Mouse (Mus musculus) neural tube, embryonic 15.5 days (tissue): ENCODE results near the gene Fbxw21. TPM values are rescaled to one million over a fixed set of nuclear protein-coding genes. Genes with fewer than 3 reads are reported as not detected.

Experiments
- ATAC-seq: fragments of 200-750 bp; cut with Nextera tagmentation; 2 replicates; pipeline ENCODE4 v1.8.0; 2017; ENCODE audit warnings: mild to moderate bottlenecking, moderate TSS enrichment, moderate library complexity; ENCODE audit not compliant: low FRiP score
- H3K27ac ChIP-seq: fragments of 300-500 bp; sonication (generic); replicated peaks from 2 replicates; pipeline ENCODE4 v1.5.1; 2015; ENCODE audit warnings: mild to moderate bottlenecking, inconsistent platforms
- H3K27me3 ChIP-seq: fragments of 300-500 bp; sonication (generic); replicated peaks from 2 replicates; pipeline ENCODE4 v1.6.1; 2015; ENCODE audit warnings: inconsistent platforms
- H3K36me3 ChIP-seq: fragments of 300-500 bp; sonication (generic); 2 replicates; pipeline ENCODE4 v1.6.1; 2015; ENCODE audit warnings: inconsistent platforms
- H3K4me1 ChIP-seq: fragments of 300-500 bp; sonication (generic); 2 replicates; pipeline ENCODE4 v1.6.1; 2015; ENCODE audit warnings: inconsistent platforms
- H3K4me2 ChIP-seq: fragments of 300-500 bp; sonication (generic); 2 replicates; pipeline ENCODE4 v1.6.1; 2015; ENCODE audit warnings: inconsistent platforms, mild to moderate bottlenecking, moderate library complexity
- H3K4me3 ChIP-seq: fragments of 300-500 bp; sonication (generic); replicated peaks from 2 replicates; pipeline ENCODE4 v1.5.1; 2015; ENCODE audit warnings: mild to moderate bottlenecking, inconsistent platforms
- H3K9ac ChIP-seq: fragments of 300-500 bp; sonication (generic); replicated peaks from 2 replicates; pipeline ENCODE4 v1.6.1; 2015; ENCODE audit warnings: mild to moderate bottlenecking, inconsistent platforms
- H3K9me3 ChIP-seq: fragments of 300-500 bp; sonication (generic); replicated peaks from 2 replicates; pipeline ENCODE4 v1.6.1; 2016; ENCODE audit warnings: inconsistent platforms
- WGBS: fragments of 180-500 bp; shearing (Covaris S2); methylation state at CpG from one replicate; pipeline ENCODE4 v1.1.7; 2015; ENCODE audit warnings: mixed read lengths; 5-methylcytosine and 5-hydroxymethylcytosine counted together
- polyA plus RNA-seq: library from polyadenylated mRNA; unstranded; fragments of >200 nt; fragmentation: Nextera tagmentation; extraction: Ambion mirVana; gene quantifications from 2 replicates; pipeline ENCODE4 v1.2.1, GENCODE M21; 2015

The Fbxw21 gene
- polyA plus RNA-seq, 1 experiment from 2014 or later: not detected

DNA sequence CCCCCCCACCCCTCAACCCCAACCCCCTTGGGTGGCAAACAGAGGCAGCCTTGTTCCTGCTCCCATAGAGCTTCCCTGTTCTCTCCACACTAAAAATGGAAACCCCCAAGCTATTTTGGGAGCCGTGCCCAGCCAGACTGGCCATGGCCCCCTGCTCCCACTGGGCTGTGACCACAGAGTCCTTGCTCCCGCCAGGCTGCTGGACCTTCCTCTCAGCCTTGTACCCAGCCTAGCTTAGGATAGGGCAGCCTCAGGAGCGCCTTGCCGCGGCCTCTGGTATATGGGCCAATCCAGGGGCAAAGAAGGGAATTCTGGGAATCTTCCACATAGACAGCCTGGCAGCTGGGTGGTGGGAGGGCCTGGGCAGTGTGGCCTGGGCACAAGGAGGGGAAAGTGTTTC, 64.0 kb downstream of the Fbxw21 start:
- ATAC-seq: no peak
- Histone ChIP-seq H3K4me1 (peaks cover 67% of the 10 kb centered on the region), H3K27me3 (no peaks in the 10 kb centered on the region)

GRCm38 (mm10) chr9:109097291-109097690, 64.5 kb downstream of the Fbxw21 start:
- Histone ChIP-seq H3K36me3 (peaks cover 4% of the 10 kb centered on the region; the same call in 1 of the 2 replicates), H3K27ac (peak overlapping the region; percentile 97), H3K4me1 (peaks cover 63% of the 10 kb centered on the region), H3K4me2 (peak overlapping the region; percentile 71), H3K9me3 (no peaks in the 10 kb centered on the region), H3K9ac (peak overlapping the region; percentile 79), H3K4me3 (peak overlapping the region; percentile 82), H3K27me3 (no peaks in the 10 kb centered on the region)
- no peak for ATAC-seq
- 7% methylated on average over 6 of the region's 6 CpGs for WGBS

More for the DNA sequence above, 64.0 kb downstream of the Fbxw21 start:
- peak overlapping the region; percentile 82 for H3K4me3 ChIP-seq
- 0 out of 2 replicates have a peak overlapping the region, but pooled peaks have one; percentile 14 for H3K9ac ChIP-seq
- H3K36me3 ChIP-seq: peaks cover 10% of the 10 kb centered on the region; the same call in 1 of the 2 replicates
- whole genome bisulfite sequencing: 44% methylated on average over 5 of the region's 5 CpGs
- H3K27ac ChIP-seq: peak overlapping the region; percentile 97
- H3K4me2 ChIP-seq: peak overlapping the region; percentile 71
- H3K9me3 ChIP-seq: no peaks in the 10 kb centered on the region

GRCm38 (mm10) chr9:109096856-109097255, 65.0 kb downstream of the Fbxw21 start:
- 7% methylated on average over 6 of the region's 6 CpGs for WGBS
- ATAC-seq: no peak
- H3K4me2 ChIP-seq: peak overlapping the region; percentile 71
- peaks cover 4% of the 10 kb centered on the region; the same call in 1 of the 2 replicates for H3K36me3 ChIP-seq
- H3K27ac ChIP-seq: peak overlapping the region; percentile 97
- H3K4me3 ChIP-seq: peak overlapping the region; percentile 82
- H3K27me3 ChIP-seq: no peaks in the 10 kb centered on the region
- peak overlapping the region; percentile 79 for H3K9ac ChIP-seq
- no peaks in the 10 kb centered on the region for H3K9me3 ChIP-seq
- peaks cover 63% of the 10 kb centered on the region for H3K4me1 ChIP-seq

- H3K27ac ChIP-seq: peak overlapping the region; percentile 97
- peak overlapping the region; percentile 71 for H3K4me2 ChIP-seq
- peak overlapping the region; percentile 82 for H3K4me3 ChIP-seq
- 9% methylated on average over 9 of the region's 9 CpGs for WGBS
- no peaks in the 10 kb centered on the region for H3K27me3 ChIP-seq
- H3K9me3 ChIP-seq: no peaks in the 10 kb centered on the region
- H3K36me3 ChIP-seq: peaks cover 9% of the 10 kb centered on the region; the same call in 1 of the 2 replicates
- ATAC-seq: peak; percentile 6; the same call in 1 of the 2 replicates
- H3K4me1 ChIP-seq: peaks cover 63% of the 10 kb centered on the region
- H3K9ac ChIP-seq: peak overlapping the region; percentile 79
These were observed 65.6 kb downstream of the Fbxw21 start for GRCm38 (mm10) chr9:109096251-109096661.

DNA sequence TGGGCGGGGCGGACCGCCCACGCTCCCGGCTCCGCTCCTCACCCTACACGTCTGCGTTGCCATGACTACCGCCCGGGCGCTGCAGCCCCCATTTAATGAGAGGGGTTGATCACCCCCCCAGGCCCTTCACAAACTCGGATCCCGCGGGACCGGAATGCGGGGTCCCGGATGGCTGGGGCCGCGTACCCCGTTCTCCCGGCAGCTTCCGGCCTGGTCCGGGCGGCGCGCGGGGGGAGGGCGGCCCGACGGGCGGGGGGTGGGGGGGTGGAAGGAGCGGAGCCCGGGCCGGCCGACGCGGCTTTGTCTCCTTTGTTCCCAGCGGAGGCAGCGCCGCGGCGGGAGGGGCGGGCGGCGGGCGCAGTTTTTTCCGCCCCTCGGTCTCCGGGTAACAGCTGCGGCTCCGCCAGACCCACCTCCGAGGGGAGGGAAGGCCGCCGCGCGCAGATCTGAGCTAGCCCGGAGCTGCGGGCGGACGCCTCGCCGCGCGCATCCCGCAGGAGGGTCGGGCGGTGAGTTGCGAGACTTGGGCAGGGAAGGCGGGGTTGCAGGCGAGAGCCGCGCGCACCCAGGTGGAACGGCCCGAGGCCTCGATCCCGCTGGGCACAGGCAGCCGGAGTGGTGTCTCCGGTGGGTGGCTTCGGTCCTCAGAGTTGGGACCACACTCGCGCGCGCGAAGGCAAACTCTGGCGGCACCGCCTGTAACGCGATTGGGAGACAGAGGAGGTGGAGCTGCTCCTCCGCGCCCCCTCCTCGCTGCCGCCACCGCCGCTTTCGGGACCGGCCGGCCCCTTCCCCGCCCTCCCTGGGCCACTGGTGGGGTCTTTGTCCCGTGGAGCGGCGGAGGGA, 66.5 kb downstream of the Fbxw21 start, which contains the start of gene Plxnb1:
TSS of gene Plxnb1 (plus strand) at position 253 of the 846 bp plus-strand sequence.
- Histone ChIP-seq H3K4me2 (peak within 1 kb of the TSS; percentile 71), H3K36me3 (peaks cover 16% of the 10 kb centered on the region), H3K9ac (peak within 1 kb of the TSS; percentile 79), H3K27me3 (no peaks in the 10 kb centered on the region), H3K9me3 (no peaks in the 10 kb centered on the region), H3K4me3 (peak within 1 kb of the TSS; percentile 82), H3K27ac (peak within 1 kb of the TSS; percentile 97), H3K4me1 (peaks cover 57% of the 10 kb centered on the region)
- peak; percentile 67 for ATAC-seq
- under 1% methylated on average over 97 of the region's 102 CpGs for WGBS

DNA sequence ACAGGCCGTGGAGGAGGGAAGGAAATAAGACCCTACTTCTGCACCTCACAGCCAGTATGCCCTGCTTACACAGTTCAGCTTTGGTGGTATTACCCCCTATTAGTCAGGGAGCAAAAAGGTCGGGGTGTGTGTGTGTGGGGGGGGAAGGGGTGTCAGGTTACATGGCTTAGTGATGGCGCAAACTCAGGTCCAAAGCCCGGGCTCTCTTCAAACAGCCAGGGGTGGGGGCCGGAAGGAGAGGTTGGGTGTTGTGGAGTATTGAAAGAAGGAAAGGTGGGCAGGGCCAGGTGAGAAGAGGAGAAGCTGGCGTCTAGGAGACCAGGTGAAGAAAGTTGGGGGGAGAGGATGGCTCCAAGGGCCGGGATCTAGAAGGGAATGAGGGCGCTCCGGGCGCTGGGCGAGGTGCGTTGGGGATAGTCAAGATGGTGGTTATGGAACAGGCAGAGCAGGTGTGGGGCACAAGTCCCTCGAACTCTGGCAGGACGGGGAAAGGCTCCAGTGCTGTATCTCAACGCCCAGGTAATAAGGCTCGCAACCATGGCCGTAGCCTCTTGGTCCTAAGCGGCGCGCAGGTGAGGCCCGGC, 67.2 kb downstream of the Fbxw21 start:
- ATAC-seq: 0 out of 2 replicates have a peak, but pooled peaks have one; percentile 1
- Histone ChIP-seq H3K4me2 (peak overlapping the region; percentile 71), H3K27ac (peak overlapping the region; percentile 97), H3K9ac (peak overlapping the region; percentile 79), H3K9me3 (no peaks in the 10 kb centered on the region), H3K4me1 (peaks cover 52% of the 10 kb centered on the region), H3K36me3 (peaks cover 22% of the 10 kb centered on the region), H3K27me3 (no peaks in the 10 kb centered on the region), H3K4me3 (peak overlapping the region; percentile 82)
- WGBS: under 1% methylated on average over 21 of the region's 21 CpGs

DNA sequence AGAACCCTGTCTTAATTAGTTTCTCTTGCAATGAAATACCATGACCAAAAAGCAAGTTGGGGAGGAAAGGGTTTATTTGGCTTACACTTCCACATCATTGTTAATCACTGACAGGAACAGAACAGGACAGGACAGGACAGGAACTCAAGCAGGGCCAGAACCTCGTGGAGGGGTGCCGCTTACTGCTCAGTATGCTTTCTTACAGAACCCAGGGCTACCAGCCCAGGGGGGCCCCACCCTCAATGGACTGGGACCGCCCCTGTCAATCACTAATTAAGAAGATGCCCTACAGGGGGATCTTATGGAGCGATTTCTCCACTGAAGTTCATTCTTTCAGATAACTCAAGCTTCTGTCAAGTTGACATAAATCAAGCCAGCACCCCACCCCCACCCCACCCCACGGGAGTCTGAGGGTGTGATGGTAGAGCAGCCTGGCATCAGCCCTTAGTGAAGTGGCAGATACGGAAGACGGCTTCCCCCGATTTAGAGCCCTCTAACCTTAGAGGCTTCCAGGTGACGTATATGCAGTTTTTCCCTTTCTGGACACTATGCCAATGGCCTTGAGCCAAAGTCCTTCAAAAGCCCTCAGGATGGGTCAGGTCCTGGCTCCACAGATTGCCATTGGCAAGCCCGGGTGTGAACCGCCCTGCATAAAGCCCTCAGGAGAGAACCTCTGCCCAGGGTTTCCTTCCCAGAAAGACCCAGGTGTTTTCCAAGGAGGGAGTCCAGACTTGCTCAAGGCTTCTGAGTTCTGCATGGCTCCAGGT, 67.9 kb downstream of the Fbxw21 start:
- ATAC-seq: no peak
- Histone ChIP-seq H3K9me3 (no peaks in the 10 kb centered on the region), H3K4me1 (peaks cover 45% of the 10 kb centered on the region), H3K36me3 (peaks cover 26% of the 10 kb centered on the region), H3K4me2 (peak overlapping the region; percentile 71), H3K27ac (peak overlapping the region; percentile 97), H3K9ac (peak overlapping the region; percentile 79), H3K27me3 (no peaks in the 10 kb centered on the region), H3K4me3 (peak overlapping the region; percentile 82)
- 9% methylated on average over 11 of the region's 11 CpGs for WGBS

DNA sequence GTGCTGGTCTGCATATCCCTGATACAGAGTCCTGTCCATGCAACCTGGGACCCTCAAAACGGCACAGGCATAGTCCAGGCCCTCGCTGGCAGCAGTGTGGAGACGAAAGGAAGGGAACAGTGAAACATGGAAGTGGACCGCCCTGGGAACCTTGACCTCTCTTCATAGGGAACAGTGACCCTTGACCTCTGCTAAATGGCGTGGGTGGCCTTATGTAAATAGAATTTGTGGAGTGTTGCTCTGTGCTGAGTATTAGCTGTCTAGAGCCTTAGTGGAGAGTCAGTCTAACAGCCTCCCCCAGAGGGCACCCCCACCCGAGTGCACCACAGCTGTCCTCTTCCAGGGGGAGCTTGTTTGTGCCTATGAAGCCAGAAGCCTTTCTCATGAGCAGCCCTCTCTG, 69.0 kb downstream of the Fbxw21 start:
- Histone ChIP-seq H3K36me3 (peaks cover 26% of the 10 kb centered on the region), H3K4me2 (no peak overlapping the region), H3K27ac (no peak overlapping the region), H3K4me1 (peaks cover 37% of the 10 kb centered on the region), H3K9me3 (no peaks in the 10 kb centered on the region), H3K9ac (no peak overlapping the region), H3K27me3 (no peaks in the 10 kb centered on the region), H3K4me3 (no peak overlapping the region)
- ATAC-seq: no peak
- WGBS: 51% methylated on average over 6 of the region's 6 CpGs

DNA sequence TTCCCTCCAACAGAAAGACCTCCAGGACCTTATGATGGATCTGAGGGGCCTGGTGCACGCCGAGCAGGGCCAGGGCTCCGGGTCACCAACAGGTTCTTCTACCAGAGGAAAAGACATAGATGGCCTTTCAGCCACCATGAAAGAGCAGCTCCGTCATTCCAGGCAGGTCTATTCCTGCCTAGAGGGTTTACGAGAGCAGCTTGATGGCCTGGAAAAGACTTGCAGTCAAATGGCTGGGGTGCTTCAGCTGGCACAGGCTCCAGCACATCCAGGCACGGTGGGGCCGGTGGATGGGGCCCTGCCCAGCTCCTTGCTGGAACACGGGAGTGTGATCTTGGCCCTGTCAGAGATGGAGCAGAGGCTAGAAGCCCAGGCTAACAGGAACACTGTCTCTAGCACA, 70.0 kb downstream of the Fbxw21 start:
- ATAC-seq: no peak
- no peak overlapping the region for H3K4me3 ChIP-seq
- H3K9ac ChIP-seq: no peak overlapping the region
- H3K27ac ChIP-seq: no peak overlapping the region
- H3K4me1 ChIP-seq: peaks cover 27% of the 10 kb centered on the region
- no peaks in the 10 kb centered on the region for H3K27me3 ChIP-seq
- 89% methylated on average over 8 of the region's 8 CpGs for WGBS
- H3K4me2 ChIP-seq: no peak overlapping the region
- H3K36me3 ChIP-seq: peaks cover 26% of the 10 kb centered on the region
- H3K9me3 ChIP-seq: no peaks in the 10 kb centered on the region

DNA sequence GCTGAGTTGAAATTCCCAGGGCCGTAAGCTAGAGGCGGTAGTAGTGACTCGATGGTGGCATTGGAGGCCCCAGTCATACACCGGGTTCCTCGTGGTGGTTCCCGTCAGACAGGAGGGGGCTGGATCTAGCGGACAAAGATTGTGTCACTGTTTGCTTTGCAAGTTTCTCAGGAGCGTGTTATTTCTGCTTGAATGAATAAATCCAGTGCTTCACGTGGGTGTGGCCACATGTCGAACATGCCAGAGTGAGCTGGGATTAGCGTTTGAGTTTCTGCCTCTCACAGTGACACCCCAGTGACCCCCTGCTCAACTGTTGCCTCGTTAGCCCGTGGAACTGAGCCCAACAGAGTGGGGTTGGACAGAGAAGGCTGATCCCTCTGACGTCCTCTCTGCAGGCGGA, 71.4 kb downstream of the Fbxw21 start:
- no peaks in the 10 kb centered on the region for H3K9me3 ChIP-seq
- no peak overlapping the region for H3K4me3 ChIP-seq
- peaks cover 26% of the 10 kb centered on the region for H3K36me3 ChIP-seq
- ATAC-seq: no peak
- no peak overlapping the region for H3K9ac ChIP-seq
- H3K27ac ChIP-seq: no peak overlapping the region
- peaks cover 17% of the 10 kb centered on the region for H3K4me1 ChIP-seq
- 69% methylated on average over 15 of the region's 15 CpGs for WGBS
- no peaks in the 10 kb centered on the region for H3K27me3 ChIP-seq
- H3K4me2 ChIP-seq: no peak overlapping the region
